Mouse (Mus musculus): ENCODE data around the gene Eps8l1.

The Eps8l1 gene

DNA sequence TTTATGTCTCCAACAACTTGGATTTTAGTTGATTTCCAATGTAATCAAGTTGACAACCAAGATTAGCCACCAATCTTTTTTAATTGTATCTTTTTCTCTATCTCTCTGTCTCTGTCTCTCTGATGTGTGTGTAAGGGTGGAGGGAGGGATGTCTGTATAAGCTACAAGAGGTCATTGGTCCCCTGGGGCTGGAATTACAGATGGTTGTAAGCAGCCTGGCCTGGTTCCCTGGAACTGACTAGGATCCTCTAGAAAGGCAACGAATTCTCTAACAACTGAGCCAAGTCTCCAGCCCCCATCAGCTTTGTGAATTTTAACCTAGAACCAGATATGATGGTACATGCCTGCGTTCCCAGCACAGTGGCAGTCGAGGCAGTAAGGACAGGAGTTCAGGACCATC, 7.3 kb downstream of the Eps8l1 start:
- ChIA-PET POLR2A (no interaction called here), CTCF (interaction anchor here in 1 of 4 experiments (0.7 kb wide), 1 partner anchor 49 kb away, joined by 3 read pairs; no protein-coding TSS in a partner anchor)

DNA sequence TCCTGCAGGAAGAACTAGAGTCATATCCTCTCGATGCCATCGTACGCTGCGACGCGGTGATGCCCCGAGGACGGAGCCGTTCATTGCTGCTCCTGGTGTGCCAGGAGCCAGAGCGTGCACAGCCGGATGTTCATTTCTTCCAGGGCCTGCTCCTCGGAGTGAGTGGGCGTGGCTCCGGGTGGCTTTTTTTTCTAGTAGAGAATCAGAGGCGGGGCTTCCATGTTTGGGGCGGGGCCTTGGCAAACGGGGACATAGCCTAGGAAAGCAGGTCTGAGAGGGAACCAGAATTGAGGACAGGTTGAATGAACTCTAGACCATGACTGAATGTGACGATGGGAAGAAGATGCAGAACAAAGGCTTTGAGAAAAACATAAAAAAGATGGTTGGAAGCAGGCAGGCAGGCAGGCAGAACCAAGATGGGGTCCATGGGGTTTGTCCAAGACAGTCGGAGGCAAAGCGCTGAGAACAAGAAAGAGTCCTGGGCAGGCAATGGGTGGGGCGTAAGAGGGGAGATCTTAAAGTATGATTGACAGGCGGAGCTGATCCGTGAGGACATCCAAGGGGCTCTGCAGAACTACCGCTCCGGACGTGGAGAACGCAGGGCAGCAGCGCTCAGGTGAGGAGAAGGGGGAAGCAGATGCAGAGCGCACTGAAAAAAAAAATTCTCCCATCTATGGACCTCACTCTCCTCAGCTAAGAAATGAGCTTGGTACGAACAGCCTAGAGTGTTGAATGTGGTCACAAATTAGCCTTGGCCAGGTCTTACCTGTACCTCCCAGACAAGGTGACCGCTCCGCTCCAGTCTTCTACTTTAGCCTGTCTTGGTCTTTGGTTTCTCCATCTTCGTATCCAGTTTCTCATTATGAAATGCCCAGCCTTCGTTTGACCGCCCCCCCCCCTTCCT, 10.1 kb downstream of the Eps8l1 start:
- ChIA-PET CTCF (interaction anchor here (0.6 to 1.9 kb wide), 42 partner anchors 15 to 1022 kb away, joined by 3 to 21 read pairs (median 4); partner anchors contain the start of genes Tnni3 (in 4 of the 4), Leng9 (in 2 of the 4), Dnaaf3 (in 1 of the 4) and Ndufa3 (in 1 of the 4)), POLR2A (interaction anchor here in 3 of 4 experiments (0.6 to 2.3 kb wide), 39 partner anchors 7 to 816 kb away, joined by 3 to 14 read pairs (median 4); partner anchors contain the start of genes Leng8 (in 2 of the 3), Mboat7 (in 2 of the 3), Tsen34 (in 2 of the 3) and Cox6b2 (in 1 of the 3))

DNA sequence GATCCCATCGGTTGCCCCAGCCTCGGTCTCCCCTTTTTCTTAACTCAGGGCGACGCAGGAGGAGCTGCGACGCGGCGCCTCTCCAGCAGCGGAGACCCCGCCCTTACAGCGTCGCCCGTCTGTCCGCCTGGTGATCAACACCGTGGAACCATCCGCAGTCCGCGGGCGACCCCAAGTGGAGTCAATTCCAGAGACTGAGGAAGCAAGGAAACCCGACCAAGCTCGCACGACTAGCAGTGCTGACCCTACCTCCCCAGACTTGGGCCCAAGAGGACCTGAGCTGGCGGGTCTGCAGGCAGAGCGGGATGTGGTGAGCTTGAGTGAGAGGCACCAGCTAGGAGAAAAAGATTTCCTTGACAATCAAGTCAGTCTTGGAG, 10.7 kb downstream of the Eps8l1 start:
- ChIA-PET POLR2A (interaction anchor here in 3 of 4 experiments (0.6 to 2.3 kb wide), 39 partner anchors 8 to 1099 kb away, joined by 3 to 14 read pairs (median 4); partner anchors contain the start of genes Leng8 (in 2 of the 3), Mboat7 (in 2 of the 3), Tsen34 (in 2 of the 3) and Cox6b2 (in 1 of the 3)), CTCF (interaction anchor here (0.6 to 1.9 kb wide), 47 partner anchors 14 to 1022 kb away, joined by 3 to 21 read pairs (median 4); partner anchors contain the start of genes Tnni3 (in 4 of the 4), Leng9 (in 2 of the 4), Ndufa3 (in 2 of the 4) and Tnnt1 (in 2 of the 4))

DNA sequence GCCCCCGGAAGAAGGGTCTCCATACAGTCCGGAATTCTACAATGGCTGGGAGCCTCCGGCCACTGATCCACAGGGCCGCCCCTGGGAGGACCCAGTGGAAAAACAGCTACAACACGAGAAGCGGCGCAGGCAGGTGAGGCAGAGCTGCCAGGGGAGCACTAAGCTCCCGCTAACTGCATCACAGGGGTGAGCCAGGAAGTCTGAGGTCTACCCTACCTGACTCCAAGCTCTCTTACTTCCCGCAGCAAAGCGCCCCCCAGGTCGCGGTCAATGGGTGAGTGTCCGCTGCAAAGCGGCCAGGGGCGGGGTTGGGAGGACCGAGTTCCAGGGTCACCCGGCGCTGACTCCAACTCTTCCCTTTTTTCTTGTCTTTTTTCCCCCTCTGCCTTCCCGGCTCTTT, 13.5 kb downstream of the Eps8l1 start:
- CTCF ChIA-PET, result interaction anchor here (0.6 to 1.6 kb wide), 7 partner anchors 35 to 825 kb away, joined by 3 to 4 read pairs (median 3); no protein-coding TSS in a partner anchor
- POLR2A ChIA-PET, result interaction anchor here in 3 of 4 experiments (0.6 to 2.4 kb wide), 7 partner anchors 32 to 356 kb away, joined by 3 to 5 read pairs (median 4); partner anchors contain the start of gene Tnni3 (in 1 of the 3)

DNA sequence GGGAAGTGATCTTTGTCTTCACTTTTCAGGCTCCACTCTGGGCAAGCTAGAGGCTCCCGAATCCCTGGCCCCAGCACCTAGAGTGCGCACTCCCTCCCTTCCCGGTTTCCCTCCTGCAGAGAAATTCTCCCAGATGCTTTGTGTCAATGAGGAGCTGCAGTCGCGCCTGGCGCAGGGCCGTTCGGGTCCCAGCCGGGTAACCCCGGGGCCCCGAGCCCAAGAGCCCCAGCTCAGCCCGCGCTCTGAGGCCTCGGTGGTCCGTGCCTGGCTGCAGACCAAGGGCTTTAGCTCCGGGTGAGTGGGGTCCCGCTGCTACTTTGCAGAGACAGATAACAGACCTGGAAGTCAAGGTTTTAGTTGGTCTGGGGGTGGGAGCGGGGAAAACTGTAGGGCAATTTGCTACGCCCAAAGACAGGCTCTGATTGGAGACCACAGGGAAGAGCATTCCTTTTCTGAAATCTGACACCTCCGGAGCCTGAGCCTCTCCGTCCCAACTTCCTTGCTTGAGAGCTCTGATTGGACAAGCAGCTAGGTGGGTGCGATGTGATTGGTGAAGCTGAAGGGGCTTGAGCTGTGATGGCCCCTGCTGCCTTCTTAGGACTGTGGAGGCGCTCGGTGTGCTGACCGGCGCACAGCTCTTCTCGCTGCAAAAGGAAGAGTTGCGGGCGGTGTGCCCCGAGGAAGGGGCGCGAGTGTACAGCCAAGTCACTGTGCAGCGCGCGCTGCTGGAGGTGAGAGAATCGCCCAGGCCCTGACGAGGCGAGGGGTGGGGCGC, 17.7 kb downstream of the Eps8l1 start:
- ChIA-PET CTCF (interaction anchor here (0.5 to 3.6 kb wide), 44 partner anchors 15 to 1307 kb away, joined by 3 to 35 read pairs (median 4); partner anchors contain the start of genes Tnni3 (in 4 of the 4), Ppp1r12c (in 2 of the 4), Brsk1 (in 1 of the 4) and Cdc42ep5 (in 1 of the 4)), POLR2A (interaction anchor here (0.6 to 5.1 kb wide), 98 partner anchors 8 to 1261 kb away, joined by 3 to 33 read pairs (median 4); partner anchors contain the start of genes Leng8 (in 4 of the 4), Cnot3 (in 3 of the 4), Mboat7 (in 3 of the 4) and Ppp1r12c (in 3 of the 4))

DNA sequence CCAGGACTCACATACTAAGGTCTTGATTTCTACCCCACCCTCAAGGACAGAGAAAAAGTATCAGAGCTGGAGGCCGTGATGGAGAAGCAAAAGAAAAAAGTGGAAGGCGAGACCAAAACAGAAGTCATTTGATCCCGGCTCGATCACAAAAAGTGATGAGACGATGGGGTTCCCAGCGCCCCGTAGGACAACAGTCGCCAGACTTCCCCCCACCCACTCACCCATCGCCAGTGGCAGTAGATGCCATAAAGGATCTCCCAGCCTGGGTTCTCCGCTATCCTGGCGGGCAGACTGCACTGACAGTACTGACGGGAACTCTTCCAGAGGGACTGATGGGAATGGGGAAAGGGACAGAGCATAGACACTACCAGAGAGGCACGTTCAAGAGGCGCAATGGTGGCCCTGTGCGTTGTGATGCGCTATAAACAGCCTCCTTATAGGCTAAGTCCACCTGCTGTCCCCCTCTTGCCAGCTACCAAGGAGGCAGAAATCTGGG, 18.4 kb downstream of the Eps8l1 start:
- ChIA-PET POLR2A (interaction anchor here in 3 of 4 experiments (0.6 to 5.1 kb wide), 85 partner anchors 8 to 1262 kb away, joined by 3 to 33 read pairs (median 5); partner anchors contain the start of genes Leng8 (in 3 of the 3), Mboat7 (in 3 of the 3), Ppp1r12c (in 3 of the 3) and Rpl28 (in 3 of the 3)), CTCF (interaction anchor here (0.6 to 3.6 kb wide), 31 partner anchors 15 to 1272 kb away, joined by 3 to 35 read pairs (median 4); partner anchors contain the start of genes Tnni3 (in 3 of the 4), Ppp1r12c (in 2 of the 4), Isoc2b (in 1 of the 4) and Ndufa3 (in 1 of the 4))

DNA sequence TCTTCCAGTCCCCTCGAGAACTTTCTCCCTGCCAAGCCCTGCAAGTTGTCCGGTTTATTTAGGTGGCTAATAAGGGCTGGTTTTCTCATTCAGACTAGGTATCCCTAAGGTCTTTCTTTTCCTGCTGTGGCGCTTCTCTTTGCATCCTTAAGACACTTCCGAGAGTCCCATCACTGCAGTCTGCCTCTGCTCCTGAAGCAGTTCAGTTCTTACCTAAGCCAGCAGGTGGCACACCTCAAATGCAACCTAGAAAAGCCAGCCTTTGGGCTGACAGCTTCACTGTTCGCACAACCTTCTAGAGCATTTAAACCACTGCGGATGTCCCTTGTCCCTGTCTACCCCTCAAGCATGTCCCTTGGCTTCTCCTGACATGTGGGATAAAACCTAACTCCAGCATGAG, 19.2 kb downstream of the Eps8l1 start:
- ChIA-PET CTCF (interaction anchor here (1.0 to 3.6 kb wide), 12 partner anchors 10 to 321 kb away, joined by 3 to 35 read pairs (median 6); partner anchors contain the start of genes Tnni3 (in 4 of the 4) and Ppp1r12c (in 1 of the 4)), POLR2A (interaction anchor here in 3 of 4 experiments (0.5 to 5.1 kb wide), 16 partner anchors 8 to 834 kb away, joined by 3 to 33 read pairs (median 4); partner anchors contain the start of genes Ppp1r12c (in 2 of the 3), Rpl28 (in 2 of the 3), Cnot3 (in 1 of the 3) and Mboat7 (in 1 of the 3))

DNA sequence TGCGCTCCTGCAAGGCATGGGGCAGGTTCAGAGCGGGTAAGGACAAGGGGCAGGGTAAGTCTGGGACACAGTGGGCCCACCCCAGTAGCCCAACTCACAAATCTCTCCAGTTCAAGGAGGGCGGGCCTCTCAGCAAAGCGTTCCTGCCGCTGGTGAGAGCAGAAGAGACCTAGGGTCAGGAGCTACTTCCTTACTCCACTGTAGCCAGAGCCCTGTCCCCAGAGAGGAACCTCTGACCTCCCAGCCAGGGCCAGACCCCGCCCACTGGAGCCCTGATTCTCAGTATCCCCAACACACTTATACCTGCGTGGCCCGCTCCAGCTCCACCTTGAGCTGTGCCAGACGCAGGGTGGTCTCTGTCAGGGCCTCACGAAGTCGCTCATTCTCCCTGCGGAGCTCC, 21.8 kb downstream of the Eps8l1 start:
- POLR2A ChIA-PET, result interaction anchor here in 3 of 4 experiments (0.5 to 1.4 kb wide), 12 partner anchors 18 to 1047 kb away, joined by 3 to 7 read pairs (median 3); partner anchors contain the start of genes Ppp1r12c (in 1 of the 3) and Tnni3 (in 1 of the 3)
- CTCF ChIA-PET, result interaction anchor here in 3 of 4 experiments (0.9 to 1.3 kb wide), 6 partner anchors 19 to 351 kb away, joined by 3 to 20 read pairs (median 4); partner anchors contain the start of genes Ppp1r12c (in 1 of the 3) and Tnni3 (in 1 of the 3)

DNA sequence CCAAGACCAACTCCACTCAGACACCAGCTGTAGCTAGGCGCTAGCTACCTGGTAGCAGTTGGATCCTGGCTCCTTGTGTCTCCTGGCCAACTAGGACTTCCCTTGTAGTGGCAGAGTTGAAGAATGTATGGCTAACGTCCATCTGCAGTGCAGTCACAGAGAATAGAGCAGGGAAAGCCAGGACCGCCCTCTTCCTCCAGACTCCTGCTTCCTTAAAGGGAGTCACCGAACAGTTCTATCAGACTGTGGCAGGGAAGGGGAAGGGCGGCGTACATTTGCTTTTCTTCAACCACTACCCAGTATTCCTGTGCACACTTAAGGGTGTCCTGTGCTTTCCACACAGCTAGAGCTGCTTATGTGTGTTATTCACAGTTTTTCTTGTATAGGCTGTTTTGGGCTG, 30.8 kb downstream of the Eps8l1 start:
- CTCF ChIA-PET, result interaction anchor here in 3 of 4 experiments (0.6 to 2.2 kb wide), 5 partner anchors 17 to 133 kb away, joined by 3 to 12 read pairs (median 4); no protein-coding TSS in a partner anchor

DNA sequence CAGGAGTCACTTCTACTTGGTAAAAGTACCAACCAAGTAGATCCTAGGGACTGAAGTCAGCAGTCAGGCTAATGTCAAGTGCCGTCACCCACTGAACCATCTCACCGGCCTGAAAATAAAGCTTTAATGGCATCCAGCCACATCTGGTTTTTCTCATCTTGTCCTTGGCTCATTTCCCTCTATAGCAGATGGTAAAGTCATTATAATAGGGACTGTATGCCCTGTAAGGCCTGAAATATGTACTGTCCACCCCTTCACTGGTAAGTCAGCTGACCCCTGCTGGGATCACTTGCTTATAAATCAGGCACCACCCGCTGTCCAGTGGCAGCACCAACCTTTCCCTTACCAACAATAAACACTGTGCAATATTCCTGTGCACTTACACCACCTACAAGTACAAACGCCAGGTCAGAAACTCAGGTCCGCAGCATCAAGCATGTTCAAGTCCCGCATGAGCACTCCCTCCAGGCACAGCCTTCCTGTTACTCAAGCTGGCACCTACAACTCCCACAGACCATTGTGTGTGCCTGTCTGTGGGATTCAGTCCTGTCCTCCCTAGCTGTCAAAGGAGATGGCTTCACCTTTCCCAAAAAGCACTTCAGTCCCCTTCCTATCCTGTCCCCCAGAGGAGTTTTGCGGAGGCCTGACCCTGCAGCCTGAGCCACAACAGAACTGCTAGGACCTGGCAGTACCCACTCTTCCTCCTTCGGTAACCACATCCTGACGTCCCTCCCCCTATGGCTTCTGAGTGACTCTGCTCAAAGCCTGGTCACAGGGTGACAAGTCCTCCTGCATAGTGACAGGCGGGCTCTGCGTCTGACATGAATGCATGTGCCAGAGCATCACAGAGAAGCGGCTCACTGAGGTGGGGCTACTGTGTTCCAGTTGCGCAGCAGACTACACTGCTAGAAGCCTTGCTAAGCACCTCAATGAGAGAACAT, 32.1 kb downstream of the Eps8l1 start:
- POLR2A ChIA-PET, result interaction anchor here in 3 of 4 experiments (1.1 to 4.7 kb wide), 9 partner anchors 9 to 300 kb away, joined by 3 to 23 read pairs (median 4); partner anchors contain the start of genes Ppp1r12c (in 1 of the 3), Rpl28 (in 1 of the 3) and Tnni3 (in 1 of the 3)
- CTCF ChIA-PET, result interaction anchor here in 2 of 4 experiments (1.1 to 2.1 kb wide), 4 partner anchors 9 to 21 kb away, joined by 3 to 8 read pairs (median 4); partner anchors contain the start of gene Ppp1r12c (in 1 of the 2)

More for the DNA sequence above, 30.8 kb downstream of the Eps8l1 start:
- POLR2A ChIA-PET, result interaction anchor here in 3 of 4 experiments (0.5 to 4.7 kb wide), 13 partner anchors 8 to 847 kb away, joined by 3 to 23 read pairs (median 4); partner anchors contain the start of genes Ppp1r12c (in 2 of the 3), Cnot3 (in 1 of the 3), Mboat7 (in 1 of the 3) and Tnni3 (in 1 of the 3)

DNA sequence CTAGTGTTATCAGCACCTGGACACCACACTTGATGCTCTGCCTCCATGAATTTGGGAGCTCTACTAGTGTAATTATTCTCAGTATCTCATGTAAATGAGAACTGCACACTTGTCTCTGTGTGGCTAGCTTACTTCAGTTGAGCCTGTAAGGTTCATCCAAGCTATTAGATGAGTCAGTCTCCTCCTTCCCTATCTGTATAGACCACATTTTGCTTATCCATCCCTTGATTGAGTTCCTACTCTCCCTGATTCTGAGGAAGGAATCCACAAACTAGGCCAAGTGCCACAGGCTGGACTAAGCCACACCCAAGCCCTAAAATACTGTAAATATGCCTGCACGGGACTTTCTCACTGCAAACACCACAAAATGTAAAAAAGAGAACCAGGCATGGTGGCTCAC, 33.5 kb downstream of the Eps8l1 start:
- CTCF ChIA-PET, result interaction anchor here in 2 of 4 experiments (1.0 to 4.4 kb wide), 4 partner anchors 14 to 30 kb away, joined by 4 to 23 read pairs (median 4); partner anchors contain the start of gene Tnni3 (in 1 of the 2)
- POLR2A ChIA-PET, result interaction anchor here in 3 of 4 experiments (1.0 to 4.7 kb wide), 9 partner anchors 8 to 801 kb away, joined by 3 to 23 read pairs (median 5); partner anchors contain the start of genes Mboat7 (in 1 of the 3), Ppp1r12c (in 1 of the 3), Rpl28 (in 1 of the 3) and Tsen34 (in 1 of the 3)

DNA sequence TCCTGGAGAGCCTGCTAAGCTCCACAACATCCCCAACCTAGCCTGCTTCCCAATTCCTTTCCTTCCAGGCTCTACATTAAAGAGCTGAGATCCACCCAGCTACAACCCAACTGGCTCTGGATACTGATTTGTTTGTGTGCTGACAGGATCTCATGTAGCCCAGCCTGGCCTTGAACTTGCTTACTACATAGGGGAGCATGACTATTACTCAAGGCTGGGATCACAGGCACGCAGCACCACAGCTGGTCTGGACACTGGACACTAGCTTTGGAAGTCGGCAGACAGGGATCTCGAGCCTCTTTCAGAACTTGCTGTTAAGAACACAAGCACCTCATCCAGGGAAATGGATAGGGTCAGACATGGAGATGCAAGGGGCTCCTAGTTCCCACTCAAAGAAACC, 36.0 kb downstream of the Eps8l1 start:
- ChIA-PET CTCF (interaction anchor here in 3 of 4 experiments (0.5 to 4.4 kb wide), 5 partner anchors 12 to 879 kb away, joined by 3 to 23 read pairs (median 3); partner anchors contain the start of gene Ndufa3 (in 1 of the 3)), POLR2A (interaction anchor here in 3 of 4 experiments (0.6 to 1.5 kb wide), 6 partner anchors 15 to 348 kb away, joined by 3 to 4 read pairs (median 3); no protein-coding TSS in a partner anchor)

DNA sequence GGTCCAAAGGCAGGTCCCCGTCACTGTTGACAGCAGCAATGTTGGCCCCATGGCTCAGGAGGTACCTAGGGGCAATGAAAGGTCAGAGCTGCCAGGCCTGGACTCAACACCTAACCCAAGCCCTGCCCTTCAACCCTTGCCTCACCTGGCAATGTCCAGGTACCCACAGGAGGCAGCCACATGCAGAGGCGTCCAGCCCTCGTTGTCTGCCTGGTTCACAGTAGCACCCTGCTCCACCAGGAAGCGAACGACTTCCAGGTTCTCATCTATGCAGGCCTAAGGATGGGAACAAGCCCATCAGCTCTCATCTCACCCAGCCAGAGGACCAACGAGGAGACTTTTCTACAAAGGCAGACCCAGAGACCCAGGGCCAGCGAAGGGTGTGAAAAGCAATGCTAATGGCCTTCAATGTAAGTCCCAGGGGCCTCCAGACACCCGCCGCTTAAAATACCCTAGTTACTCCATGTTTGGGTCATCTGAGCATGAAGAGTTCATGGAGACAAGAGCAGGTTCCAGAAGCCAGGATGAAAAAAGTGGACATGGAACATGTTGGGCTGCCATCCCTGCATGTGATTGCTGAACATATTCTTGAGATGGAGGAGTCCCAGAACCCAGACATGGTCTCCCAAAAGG, 36.9 kb downstream of the Eps8l1 start:
- CTCF ChIA-PET, result interaction anchor here in 2 of 4 experiments (1.6 to 4.4 kb wide), 2 partner anchors 12 to 19 kb away, joined by 3 to 23 read pairs; no protein-coding TSS in a partner anchor
- POLR2A ChIA-PET, result interaction anchor here in 1 of 4 experiments (0.6 to 1.5 kb wide), 4 partner anchors 16 to 349 kb away, joined by 3 to 5 read pairs (median 4); no protein-coding TSS in a partner anchor

DNA sequence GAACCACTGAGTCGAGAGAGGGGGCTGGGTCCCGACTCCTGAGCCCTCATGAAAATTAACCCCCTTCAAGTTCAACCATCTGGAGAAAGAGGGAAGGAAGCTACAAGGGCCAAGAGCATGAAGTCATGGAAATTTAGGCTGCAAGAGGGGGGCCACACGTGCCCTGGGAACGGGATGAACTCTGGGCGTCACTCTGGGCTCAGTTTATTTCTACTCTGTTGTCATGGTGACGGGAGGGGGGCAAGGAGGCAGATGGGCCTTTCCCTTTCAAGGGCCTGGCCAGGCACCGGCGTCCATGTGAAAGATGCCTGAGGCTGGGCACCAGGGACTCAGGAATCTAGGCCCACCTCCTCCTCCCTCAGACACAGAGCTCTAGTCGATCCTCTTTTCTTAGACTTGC, 37.8 kb downstream of the Eps8l1 start:
- POLR2A ChIA-PET, result interaction anchor here in 2 of 4 experiments (0.6 to 1.5 kb wide), 12 partner anchors 8 to 1127 kb away, joined by 3 to 6 read pairs (median 4); partner anchors contain the start of genes Tnnt1 (in 1 of the 2) and Ube2s (in 1 of the 2)

More for the DNA sequence above, 37.8 kb downstream of the Eps8l1 start:
- CTCF ChIA-PET, result interaction anchor here in 2 of 4 experiments (1.4 to 1.9 kb wide), 2 partner anchors 11 to 15 kb away, joined by 7 to 12 read pairs; no protein-coding TSS in a partner anchor

Measured in embryonic stem cell, embryonic (primary cell).